Mouse (Mus musculus): ENCODE results near the gene Slc26a10. TPM values are rescaled to one million over a fixed set of nuclear protein-coding genes. Genes with fewer than 3 reads are reported as not detected.

Slc26a10 gene
- polyA plus RNA-seq, 1 experiment from 2014 or later: 0.52 TPM

DNA sequence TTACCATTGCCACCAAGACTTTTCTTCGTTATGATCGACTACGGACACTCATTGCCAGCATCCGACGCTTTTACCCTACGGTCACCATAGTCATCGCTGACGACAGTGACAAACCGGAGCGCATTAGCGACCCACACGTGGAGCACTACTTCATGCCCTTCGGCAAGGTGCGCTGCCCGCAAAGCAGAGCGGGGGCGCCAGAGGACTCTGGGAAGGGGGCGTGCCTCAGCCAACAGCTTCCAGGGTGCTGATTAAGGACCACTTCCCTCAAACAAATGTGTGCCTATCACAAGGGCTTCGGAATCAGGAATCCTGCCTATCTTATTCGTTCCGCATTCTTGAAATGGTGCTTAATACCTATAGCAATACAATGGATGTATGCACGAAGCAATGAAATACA, 10.4 kb downstream of the Slc26a10 start:
- Histone ChIP-seq H3K27ac (ENCODE audit: low read depth, low read length) (no peak overlapping the region), H3K9me3 (ENCODE audit: control insufficient read depth) (no peaks in the 10 kb centered on the region)

DNA sequence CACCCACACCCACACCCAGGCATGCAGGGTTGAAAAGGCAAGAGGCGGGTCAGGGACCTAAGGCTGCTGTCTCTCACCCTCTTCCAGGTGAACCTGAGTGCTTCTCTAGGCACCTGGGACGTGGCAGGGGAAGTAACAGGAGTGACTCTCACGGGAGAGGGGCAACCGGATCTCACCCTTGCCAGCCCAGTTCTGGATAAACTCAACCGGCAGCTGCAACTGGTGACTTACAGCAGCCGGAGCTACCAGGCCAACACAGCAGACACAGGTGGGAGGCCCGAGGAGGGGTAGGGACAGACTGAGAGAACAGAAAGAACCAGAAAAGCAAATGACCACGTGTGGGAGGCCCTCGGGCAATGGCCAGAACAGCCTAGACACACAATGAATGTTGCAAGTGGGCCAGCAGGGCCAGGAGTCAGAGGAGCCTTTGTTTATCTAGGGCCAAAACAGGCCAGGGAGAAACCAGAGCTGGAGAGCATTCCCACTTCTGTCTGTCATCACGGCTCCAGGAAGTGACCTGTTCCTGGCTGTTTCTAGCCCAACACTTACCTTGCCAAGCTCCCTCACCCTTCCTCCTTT, 12.7 kb downstream of the Slc26a10 start:
- WGBS: 14% methylated on average over 10 of the region's 10 CpGs
- H3K4me2 ChIP-seq (replicated peaks; ENCODE audit: low read depth): peak overlapping the region; percentile 98

More for the DNA sequence above, 10.4 kb downstream of the Slc26a10 start:
- peaks cover 3% of the 10 kb centered on the region; the same call in 1 of the 2 replicates for H3K4me1 ChIP-seq (replicated peaks; ENCODE audit: control insufficient read depth, insufficient read depth, low read length)
- H3K4me3 ChIP-seq (ENCODE audit: low read depth, low read length): peak overlapping the region; percentile 30; the same call in 1 of the 2 replicates
- peaks cover 22% of the 10 kb centered on the region for H3K27me3 ChIP-seq (replicated peaks; ENCODE audit: control insufficient read depth, insufficient read depth, low read length)
- WGBS: 27% methylated on average over 22 of the region's 22 CpGs
- no peak overlapping the region for H3K9ac ChIP-seq (ENCODE audit: low read depth, low read length)
- H3K4me2 ChIP-seq (replicated peaks; ENCODE audit: low read depth): peak overlapping the region; percentile 66
- peak; percentile 44; the same call in 1 of the 2 replicates for TF ChIP-seq CTCF (IDR thresholded peaks at IDR 0.05; ENCODE audit: low read depth)
- no peak for ATAC-seq
- peaks cover 14% of the 10 kb centered on the region; the same call in 1 of the 2 replicates for H3K36me3 ChIP-seq (ENCODE audit: control insufficient read depth, insufficient read depth)

GRCm38 (mm10) chr10:127166771-127167613, 13.5 kb downstream of the Slc26a10 start:
- Histone ChIP-seq H3K36me3 (ENCODE audit: control insufficient read depth, insufficient read depth) (peaks cover 9% of the 10 kb centered on the region; the same call in 1 of the 2 replicates), H3K4me1 (replicated peaks; ENCODE audit: control insufficient read depth, insufficient read depth, low read length) (peaks cover 3% of the 10 kb centered on the region; the same call in 1 of the 2 replicates), H3K4me2 (replicated peaks; ENCODE audit: low read depth) (peak overlapping the region; percentile 98), H3K27me3 (replicated peaks; ENCODE audit: control insufficient read depth, insufficient read depth, low read length) (peaks cover 22% of the 10 kb centered on the region), H3K9me3 (ENCODE audit: control insufficient read depth) (no peaks in the 10 kb centered on the region), H3K9ac (ENCODE audit: low read depth, low read length) (peak overlapping the region; percentile 2; the same call in 1 of the 2 replicates), H3K4me3 (ENCODE audit: low read depth, low read length) (peak overlapping the region; percentile 57), H3K27ac (ENCODE audit: low read depth, low read length) (peak overlapping the region; percentile 35; the same call in 1 of the 2 replicates)
- 16% methylated on average over 15 of the region's 15 CpGs for WGBS
- ATAC-seq: no peak
- TF ChIP-seq CTCF (IDR thresholded peaks at IDR 0.05; ENCODE audit: low read depth): no peak

More for the DNA sequence above, 12.7 kb downstream of the Slc26a10 start:
- H3K4me1 ChIP-seq (replicated peaks; ENCODE audit: control insufficient read depth, insufficient read depth, low read length): peaks cover 3% of the 10 kb centered on the region; the same call in 1 of the 2 replicates
- no peak overlapping the region for H3K9ac ChIP-seq (ENCODE audit: low read depth, low read length)
- peak overlapping the region; percentile 57; the same call in 1 of the 2 replicates for H3K4me3 ChIP-seq (ENCODE audit: low read depth, low read length)
- ATAC-seq: no peak
- H3K27me3 ChIP-seq (replicated peaks; ENCODE audit: control insufficient read depth, insufficient read depth, low read length): peaks cover 22% of the 10 kb centered on the region
- peaks cover 14% of the 10 kb centered on the region; the same call in 1 of the 2 replicates for H3K36me3 ChIP-seq (ENCODE audit: control insufficient read depth, insufficient read depth)
- H3K27ac ChIP-seq (ENCODE audit: low read depth, low read length): peak overlapping the region; percentile 3; the same call in 1 of the 2 replicates
- TF ChIP-seq CTCF (IDR thresholded peaks at IDR 0.05; ENCODE audit: low read depth): no peak
- H3K9me3 ChIP-seq (ENCODE audit: control insufficient read depth): no peaks in the 10 kb centered on the region

DNA sequence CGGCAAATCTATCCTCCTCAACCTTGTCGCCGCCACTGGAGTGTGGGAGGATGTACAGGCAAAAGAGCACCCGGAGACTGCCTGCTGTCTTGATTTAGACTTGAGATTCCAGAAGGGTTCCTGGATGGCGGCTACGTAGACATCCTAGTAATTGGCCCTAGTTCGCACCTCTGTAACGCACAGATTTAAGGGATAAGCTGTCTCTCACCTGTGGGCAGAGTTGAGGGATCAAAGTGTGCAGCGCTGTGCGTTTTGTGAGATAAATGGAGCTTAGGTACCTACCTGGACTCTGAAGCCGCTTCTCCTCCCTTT, 14.1 kb downstream of the Slc26a10 start:
- peak overlapping the region; percentile 84; the same call in 1 of the 2 replicates for H3K27ac ChIP-seq (ENCODE audit: low read depth, low read length)
- peak overlapping the region; percentile 98 for H3K4me2 ChIP-seq (replicated peaks; ENCODE audit: low read depth)
- peaks cover 22% of the 10 kb centered on the region for H3K27me3 ChIP-seq (replicated peaks; ENCODE audit: control insufficient read depth, insufficient read depth, low read length)
- WGBS: 4% methylated on average over 11 of the region's 11 CpGs
- TF ChIP-seq CTCF (IDR thresholded peaks at IDR 0.05; ENCODE audit: low read depth): peak; percentile 22
- H3K36me3 ChIP-seq (ENCODE audit: control insufficient read depth, insufficient read depth): peaks cover 3% of the 10 kb centered on the region; the same call in 1 of the 2 replicates
- 0 out of 2 replicates have a peak, but pooled peaks have one; percentile 1 for ATAC-seq
- peaks cover 3% of the 10 kb centered on the region; the same call in 1 of the 2 replicates for H3K4me1 ChIP-seq (replicated peaks; ENCODE audit: control insufficient read depth, insufficient read depth, low read length)
- H3K9me3 ChIP-seq (ENCODE audit: control insufficient read depth): no peaks in the 10 kb centered on the region
- peak overlapping the region; percentile 57 for H3K4me3 ChIP-seq (ENCODE audit: low read depth, low read length)
- peak overlapping the region; percentile 60 for H3K9ac ChIP-seq (ENCODE audit: low read depth, low read length)

DNA sequence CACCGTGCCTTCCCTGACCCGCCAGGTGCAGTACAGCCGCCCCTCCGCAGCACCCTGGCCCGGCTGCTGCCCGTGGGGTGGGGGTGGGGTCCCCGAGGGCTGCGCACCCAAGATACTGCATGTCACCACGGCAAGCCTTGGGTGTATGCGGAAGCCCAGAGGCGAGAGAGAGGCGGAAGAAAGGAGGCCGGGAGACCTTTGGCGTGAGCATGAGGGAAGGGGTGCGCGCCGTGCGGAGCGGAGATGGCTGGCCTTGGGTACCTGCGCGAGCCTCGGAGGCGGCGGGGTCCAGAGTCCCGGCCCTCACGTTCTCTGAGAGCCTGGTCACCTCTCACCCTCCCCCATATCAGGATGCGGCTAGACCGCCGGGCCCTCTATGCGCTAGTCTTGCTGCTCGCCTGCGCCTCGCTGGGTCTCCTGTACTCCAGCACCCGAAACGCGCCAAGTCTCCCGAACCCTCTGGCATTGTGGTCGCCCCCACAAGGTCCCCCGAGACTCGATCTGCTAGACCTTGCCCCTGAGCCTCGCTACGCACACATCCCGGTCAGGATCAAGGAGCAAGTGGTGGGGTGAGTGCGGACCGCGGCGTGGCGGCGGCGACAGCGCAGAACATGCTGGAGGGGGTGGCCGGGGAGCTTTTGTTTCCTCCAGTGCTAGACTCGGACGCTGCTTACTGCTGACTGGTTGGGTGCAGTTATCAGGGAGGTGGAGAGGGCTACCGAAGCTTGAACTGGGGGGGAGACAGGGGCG, 14.6 kb downstream of the Slc26a10 start:
- peak; percentile 60 for ATAC-seq
- Histone ChIP-seq H3K9me3 (ENCODE audit: control insufficient read depth) (no peaks in the 10 kb centered on the region), H3K9ac (ENCODE audit: low read depth, low read length) (peak overlapping the region; percentile 60), H3K4me2 (replicated peaks; ENCODE audit: low read depth) (peak overlapping the region; percentile 98), H3K36me3 (ENCODE audit: control insufficient read depth, insufficient read depth) (peaks cover 3% of the 10 kb centered on the region; the same call in 1 of the 2 replicates), H3K27me3 (replicated peaks; ENCODE audit: control insufficient read depth, insufficient read depth, low read length) (peaks cover 22% of the 10 kb centered on the region), H3K4me3 (ENCODE audit: low read depth, low read length) (peak overlapping the region; percentile 57), H3K27ac (ENCODE audit: low read depth, low read length) (peak overlapping the region; percentile 84), H3K4me1 (replicated peaks; ENCODE audit: control insufficient read depth, insufficient read depth, low read length) (peaks cover 2% of the 10 kb centered on the region; the same call in 1 of the 2 replicates)
- TF ChIP-seq CTCF (IDR thresholded peaks at IDR 0.05; ENCODE audit: low read depth): no peak
- WGBS: under 1% methylated on average over 48 of the region's 56 CpGs
